Mouse (Mus musculus): ENCODE measurements at regions not wholly inside any gene's neighbourhood (a gene's known extent, or its start where the extent isn't known, plus 50 kb on each side); places are given as distances from the start of the nearest gene placed in this dataset.

- ATAC-seq (peak; percentile 86), DNase-seq (ENCODE audit: low spot score) (peak; percentile 64)
- Histone ChIP-seq H3K27ac (ENCODE audit: low read depth, low read length) (no peak overlapping the region), H3K9me3 (replicated peaks; ENCODE audit: control insufficient read depth, low read length) (no peaks in the 10 kb centered on the region), H3K27me3 (replicated peaks; ENCODE audit: control insufficient read depth, insufficient read depth, low read length) (no peaks in the 10 kb centered on the region), H3K4me2 (ENCODE audit: low read length) (no peak overlapping the region), H3K9ac (ENCODE audit: low read length) (no peak overlapping the region), H3K4me1 (ENCODE audit: control insufficient read depth, insufficient read depth, low read length) (peaks cover 8% of the 10 kb centered on the region), H3K36me3 (ENCODE audit: control insufficient read depth, insufficient read depth, low read length) (no peaks in the 10 kb centered on the region), H3K4me3 (ENCODE audit: low read depth, low read length) (no peak overlapping the region)
- WGBS = 51% methylated on average over 7 of the region's 7 CpGs
Observed at GRCm38 (mm10) chr16:39229501-39229900, 337.0 kb downstream of the Igsf11 start.

GRCm38 (mm10) chr16:39230439-39230838, 338.0 kb downstream of the Igsf11 start:
- Histone ChIP-seq H3K4me3 (ENCODE audit: low read depth, low read length) (no peak overlapping the region), H3K36me3 (ENCODE audit: control insufficient read depth, insufficient read depth, low read length) (no peaks in the 10 kb centered on the region), H3K9me3 (replicated peaks; ENCODE audit: control insufficient read depth, low read length) (no peaks in the 10 kb centered on the region), H3K27ac (ENCODE audit: low read depth, low read length) (no peak overlapping the region), H3K4me1 (ENCODE audit: control insufficient read depth, insufficient read depth, low read length) (peaks cover 8% of the 10 kb centered on the region), H3K27me3 (replicated peaks; ENCODE audit: control insufficient read depth, insufficient read depth, low read length) (no peaks in the 10 kb centered on the region), H3K9ac (ENCODE audit: low read length) (no peak overlapping the region), H3K4me2 (ENCODE audit: low read length) (no peak overlapping the region)
- peak; percentile 33; the same call in 1 of the 2 replicates for ATAC-seq
- peak; percentile 27 for DNase-seq (ENCODE audit: low spot score)
- WGBS = 14% methylated on average over 3 of the region's 3 CpGs

GRCm38 (mm10) chr16:39234290-39234689, 341.8 kb downstream of the Igsf11 start:
- Histone ChIP-seq H3K4me3 (ENCODE audit: low read depth, low read length) (no peak overlapping the region), H3K27me3 (replicated peaks; ENCODE audit: control insufficient read depth, insufficient read depth, low read length) (no peaks in the 10 kb centered on the region), H3K36me3 (ENCODE audit: control insufficient read depth, insufficient read depth, low read length) (no peaks in the 10 kb centered on the region), H3K4me2 (ENCODE audit: low read length) (no peak overlapping the region), H3K4me1 (ENCODE audit: control insufficient read depth, insufficient read depth, low read length) (peaks cover 5% of the 10 kb centered on the region), H3K9ac (ENCODE audit: low read length) (no peak overlapping the region), H3K9me3 (replicated peaks; ENCODE audit: control insufficient read depth, low read length) (no peaks in the 10 kb centered on the region), H3K27ac (ENCODE audit: low read depth, low read length) (no peak overlapping the region)
- 74% methylated on average over 2 of the region's 2 CpGs for WGBS
- ATAC-seq = no peak
- DNase-seq (ENCODE audit: low spot score) = no peak

- DNase-seq (ENCODE audit: low spot score) = no peak
Observed at GRCm38 (mm10) chr16:39273490-39273889, 381.0 kb downstream of the Igsf11 start.

GRCm38 (mm10) chr16:39284484-39284883, 392.0 kb downstream of the Igsf11 start:
- peaks cover 3% of the 10 kb centered on the region; the same call in 1 of the 2 replicates for H3K4me1 ChIP-seq (ENCODE audit: control insufficient read depth, insufficient read depth, low read length)
- H3K27me3 ChIP-seq (replicated peaks; ENCODE audit: control insufficient read depth, insufficient read depth, low read length) = 0 out of 2 replicates have a peak, but pooled peaks cover 2% of the 10 kb centered on the region
- H3K27ac ChIP-seq (ENCODE audit: low read depth, low read length) = no peak overlapping the region
- H3K4me3 ChIP-seq (ENCODE audit: low read depth, low read length) = no peak overlapping the region
- DNase-seq (ENCODE audit: low spot score) = peak; percentile 74
- no peak overlapping the region for H3K4me2 ChIP-seq (ENCODE audit: low read length)
- no peaks in the 10 kb centered on the region for H3K36me3 ChIP-seq (ENCODE audit: control insufficient read depth, insufficient read depth, low read length)
- H3K9me3 ChIP-seq (replicated peaks; ENCODE audit: control insufficient read depth, low read length) = no peaks in the 10 kb centered on the region
- 2% methylated on average over 2 of the region's 2 CpGs for WGBS
- no peak overlapping the region for H3K9ac ChIP-seq (ENCODE audit: low read length)
- ATAC-seq = peak; percentile 51; the same call in 1 of the 2 replicates

More at GRCm38 (mm10) chr16:39273490-39273889, 381.0 kb downstream of the Igsf11 start:
- H3K4me1 ChIP-seq (ENCODE audit: control insufficient read depth, insufficient read depth, low read length) = no peaks in the 10 kb centered on the region
- H3K4me2 ChIP-seq (ENCODE audit: low read length) = no peak overlapping the region
- WGBS = 85% methylated on average over 2 of the region's 2 CpGs
- H3K27ac ChIP-seq (ENCODE audit: low read depth, low read length) = no peak overlapping the region
- no peak overlapping the region for H3K4me3 ChIP-seq (ENCODE audit: low read depth, low read length)
- no peak for ATAC-seq
- no peaks in the 10 kb centered on the region for H3K36me3 ChIP-seq (ENCODE audit: control insufficient read depth, insufficient read depth, low read length)
- H3K9me3 ChIP-seq (replicated peaks; ENCODE audit: control insufficient read depth, low read length) = no peaks in the 10 kb centered on the region
- no peaks in the 10 kb centered on the region for H3K27me3 ChIP-seq (replicated peaks; ENCODE audit: control insufficient read depth, insufficient read depth, low read length)
- H3K9ac ChIP-seq (ENCODE audit: low read length) = no peak overlapping the region

- Histone ChIP-seq H3K9ac (ENCODE audit: low read length) (no peak overlapping the region), H3K27ac (ENCODE audit: low read depth, low read length) (no peak overlapping the region), H3K9me3 (replicated peaks; ENCODE audit: control insufficient read depth, low read length) (no peaks in the 10 kb centered on the region), H3K4me2 (ENCODE audit: low read length) (no peak overlapping the region), H3K4me1 (ENCODE audit: control insufficient read depth, insufficient read depth, low read length) (peaks cover 3% of the 10 kb centered on the region; the same call in 1 of the 2 replicates), H3K27me3 (replicated peaks; ENCODE audit: control insufficient read depth, insufficient read depth, low read length) (0 out of 2 replicates have a peak, but pooled peaks cover 2% of the 10 kb centered on the region), H3K36me3 (ENCODE audit: control insufficient read depth, insufficient read depth, low read length) (no peaks in the 10 kb centered on the region), H3K4me3 (ENCODE audit: low read depth, low read length) (no peak overlapping the region)
- ATAC-seq = no peak
- no peak for DNase-seq (ENCODE audit: low spot score)
- 62% methylated on average over 3 of the region's 3 CpGs for WGBS
Observed at GRCm38 (mm10) chr16:39285028-39285744, 392.7 kb downstream of the Igsf11 start.

GRCm38 (mm10) chr16:39286797-39287565, 394.5 kb downstream of the Igsf11 start:
- H3K9ac ChIP-seq (ENCODE audit: low read length) = no peak overlapping the region
- 0 out of 2 replicates have a peak, but pooled peaks cover 2% of the 10 kb centered on the region for H3K27me3 ChIP-seq (replicated peaks; ENCODE audit: control insufficient read depth, insufficient read depth, low read length)
- no peak overlapping the region for H3K27ac ChIP-seq (ENCODE audit: low read depth, low read length)
- no peaks in the 10 kb centered on the region for H3K36me3 ChIP-seq (ENCODE audit: control insufficient read depth, insufficient read depth, low read length)
- H3K4me1 ChIP-seq (ENCODE audit: control insufficient read depth, insufficient read depth, low read length) = peaks cover 3% of the 10 kb centered on the region; the same call in 1 of the 2 replicates
- H3K4me2 ChIP-seq (ENCODE audit: low read length) = no peak overlapping the region
- WGBS = 7% methylated on average over 8 of the region's 8 CpGs
- DNase-seq (ENCODE audit: low spot score) (peak; percentile 78), ATAC-seq (peak; percentile 88)
- no peaks in the 10 kb centered on the region for H3K9me3 ChIP-seq (replicated peaks; ENCODE audit: control insufficient read depth, low read length)
- no peak overlapping the region for H3K4me3 ChIP-seq (ENCODE audit: low read depth, low read length)

GRCm38 (mm10) chr16:39298856-39299255, 406.4 kb downstream of the Igsf11 start:
- no peaks in the 10 kb centered on the region for H3K36me3 ChIP-seq (ENCODE audit: control insufficient read depth, insufficient read depth, low read length)
- H3K9me3 ChIP-seq (replicated peaks; ENCODE audit: control insufficient read depth, low read length) = no peaks in the 10 kb centered on the region
- 72% methylated on average over 3 of the region's 3 CpGs for WGBS
- no peaks in the 10 kb centered on the region for H3K27me3 ChIP-seq (replicated peaks; ENCODE audit: control insufficient read depth, insufficient read depth, low read length)
- 0 out of 2 replicates have a peak, but pooled peaks cover 4% of the 10 kb centered on the region for H3K4me1 ChIP-seq (ENCODE audit: control insufficient read depth, insufficient read depth, low read length)
- H3K27ac ChIP-seq (ENCODE audit: low read depth, low read length) = no peak overlapping the region
- H3K9ac ChIP-seq (ENCODE audit: low read length) = no peak overlapping the region
- peak; percentile 34 for DNase-seq (ENCODE audit: low spot score)
- ATAC-seq = no peak
- no peak overlapping the region for H3K4me3 ChIP-seq (ENCODE audit: low read depth, low read length)
- H3K4me2 ChIP-seq (ENCODE audit: low read length) = no peak overlapping the region
